13 mouse cellular contexts compared by ENCODE assay signal in genomic region chr9:114525891-114526290, GRCm38 (mm10). TPM values are rescaled to one million over a fixed set of nuclear protein-coding genes. Genes with fewer than 3 reads are reported as not detected.
A peak's percentile ranks its signal among the peaks of the same experiment; 100 is the strongest.
DNase-seq lines count a peak whose midpoint lies in the region; ATAC-seq lines count a peak whose summit lies in the region.
"Had no signal": no experiment of that assay in that cellular context is flagged by ENCODE, and none has a peak within 500 bp of the region (broad histone marks: within the 10 kb centered on the region; RNA-seq: fewer than 3 reads in every experiment).

No protein-coding gene starts in this region.

- intact Hi-C loops in heart, postnatal 36 days (cut with DNase I): no loop called here

- ATAC-seq in heart, embryonic 11.5 days (replicated peaks; ENCODE audit: insufficient number of reproducible peaks, low FRiP score, low TSS enrichment): no peak
- ATAC-seq in lung, embryonic 16.5 days (ENCODE audit: low read depth): no peak; the same call in 1 of the 2 replicates
- ATAC-seq in embryonic facial prominence, embryonic 14.5 days (ENCODE audit: low read depth): no peak
- ATAC-seq in limb, embryonic 12.5 days (ENCODE audit: insufficient number of reproducible peaks, insufficient read depth, low FRiP score, low TSS enrichment, low read depth): no peak; the same call in 1 of the 2 replicates
- no peak for ATAC-seq in megakaryocyte progenitor cell, adult 5-6 weeks (replicated peaks; ENCODE audit: poor library complexity)
- ATAC-seq in CD4-positive, CD25-positive, alpha-beta regulatory T cell, adult 4 months: no peak

- WGBS in heart, embryonic 11.5 days (ENCODE audit: insufficient replicate concordance): 17% methylated on average over 7 of the region's 8 CpGs
- WGBS in lung, embryonic 16.5 days: 13% methylated on average over 8 of the region's 8 CpGs
- 1% methylated on average over 8 of the region's 8 CpGs for whole genome bisulfite sequencing in embryonic facial prominence, embryonic 14.5 days
- WGBS in limb, embryonic 12.5 days: 6% methylated on average over 8 of the region's 8 CpGs

- peaks cover 30% of the 10 kb centered on the region for H3K4me1 ChIP-seq in heart, embryonic 11.5 days (ENCODE audit: control insufficient read depth, insufficient read depth, low read length)
- H3K4me1 ChIP-seq in lung, embryonic 16.5 days (replicated peaks; ENCODE audit: control insufficient read depth, insufficient read depth, low read length): peaks cover 32% of the 10 kb centered on the region
- H3K4me1 ChIP-seq in embryonic facial prominence, embryonic 14.5 days (ENCODE audit: control insufficient read depth, insufficient read depth, low read length): peaks cover 14% of the 10 kb centered on the region
- peaks cover 38% of the 10 kb centered on the region for H3K4me1 ChIP-seq in limb, embryonic 12.5 days (replicated peaks)

- no peak for DNase-seq in heart, postnatal 36 days
- DNase-seq in lung, postnatal 4 days: no peak
- DNase-seq in embryonic facial prominence, embryonic 14.5 days (ENCODE audit: low spot score): no peak
- DNase-seq: B cell, adult 2 months had no signal

- H3K36me3 ChIP-seq in heart, embryonic 11.5 days (ENCODE audit: control insufficient read depth, insufficient read depth, low read length): no peaks in the 10 kb centered on the region
- H3K36me3 ChIP-seq in lung, embryonic 16.5 days (ENCODE audit: control insufficient read depth, insufficient read depth, low read length): no peaks in the 10 kb centered on the region
- H3K36me3 ChIP-seq in embryonic facial prominence, embryonic 14.5 days (ENCODE audit: control insufficient read depth, insufficient read depth, low read length): no peaks in the 10 kb centered on the region
- peaks cover 6% of the 10 kb centered on the region; the same call in 1 of the 2 replicates for H3K36me3 ChIP-seq in limb, embryonic 12.5 days
- H3K36me3 ChIP-seq: heart, embryonic 15.5 days had no signal

- H3K9ac ChIP-seq in heart, embryonic 11.5 days (ENCODE audit: low read depth, low read length): peak overlapping the region; percentile 34
- H3K9ac ChIP-seq in lung, embryonic 16.5 days (ENCODE audit: low read length): peak overlapping the region; percentile 40; the same call in 1 of the 2 replicates
- no peak overlapping the region for H3K9ac ChIP-seq in embryonic facial prominence, embryonic 14.5 days (ENCODE audit: low read depth, low read length)
- H3K9ac ChIP-seq in limb, embryonic 12.5 days (replicated peaks): peak overlapping the region; percentile 37; the same call in 1 of the 2 replicates

- H3K4me3 ChIP-seq in heart, embryonic 11.5 days (ENCODE audit: low read depth, low read length): no peak overlapping the region
- H3K4me3 ChIP-seq in lung, embryonic 16.5 days (ENCODE audit: low read length): no peak overlapping the region
- H3K4me3 ChIP-seq in embryonic facial prominence, embryonic 14.5 days (ENCODE audit: low read depth, low read length): no peak overlapping the region
- no peak overlapping the region for H3K4me3 ChIP-seq in limb, embryonic 12.5 days (replicated peaks)

- no peaks in the 10 kb centered on the region for H3K9me3 ChIP-seq in heart, embryonic 11.5 days (replicated peaks; ENCODE audit: control insufficient read depth, low read length)
- H3K9me3 ChIP-seq in lung, embryonic 16.5 days (ENCODE audit: control insufficient read depth, low read length): no peaks in the 10 kb centered on the region
- no peaks in the 10 kb centered on the region for H3K9me3 ChIP-seq in embryonic facial prominence, embryonic 14.5 days (ENCODE audit: control insufficient read depth, low read length)
- no peaks in the 10 kb centered on the region for H3K9me3 ChIP-seq in limb, embryonic 12.5 days
- H3K9me3 ChIP-seq: heart, embryonic 15.5 days had no signal

- peak overlapping the region; percentile 75 for H3K27ac ChIP-seq in heart, embryonic 11.5 days (ENCODE audit: low read depth, low read length)
- H3K27ac ChIP-seq in lung, embryonic 16.5 days (ENCODE audit: low read length): peak overlapping the region; percentile 81
- H3K27ac ChIP-seq in embryonic facial prominence, embryonic 14.5 days (replicated peaks; ENCODE audit: low read depth, low read length): no peak overlapping the region
- H3K27ac ChIP-seq in limb, embryonic 12.5 days: peak overlapping the region; percentile 31; the same call in 1 of the 2 replicates
- H3K27ac ChIP-seq: heart, embryonic 15.5 days had no signal

- peak overlapping the region; percentile 56 for H3K4me2 ChIP-seq in heart, embryonic 11.5 days
- H3K4me2 ChIP-seq in lung, embryonic 16.5 days (ENCODE audit: low read depth, low read length): peak overlapping the region; percentile 18
- peak overlapping the region; percentile 36; the same call in 1 of the 2 replicates for H3K4me2 ChIP-seq in embryonic facial prominence, embryonic 14.5 days (ENCODE audit: low read depth, low read length)
- peak overlapping the region; percentile 51 for H3K4me2 ChIP-seq in limb, embryonic 12.5 days

- no peaks in the 10 kb centered on the region for H3K27me3 ChIP-seq in heart, embryonic 11.5 days (ENCODE audit: control insufficient read depth, insufficient read depth, low read length)
- no peaks in the 10 kb centered on the region for H3K27me3 ChIP-seq in lung, embryonic 16.5 days (ENCODE audit: control insufficient read depth, insufficient read depth, low read depth, low read length)
- H3K27me3 ChIP-seq in embryonic facial prominence, embryonic 14.5 days (replicated peaks; ENCODE audit: control insufficient read depth, insufficient read depth, low read length): no peaks in the 10 kb centered on the region
- H3K27me3 ChIP-seq in limb, embryonic 12.5 days: no peaks in the 10 kb centered on the region
- H3K27me3 ChIP-seq: heart, embryonic 15.5 days had no signal

RNA-seq across cellular contexts. Expression of gene C130032M10Rik, which starts 10.4 kb away (rescaled TPM):
- polyA plus RNA-seq in heart, embryonic 11.5 days (2014; fragmentation: Nextera tagmentation; extraction: Ambion mirVana): 0.54 and 0.90 TPM in 2 replicates
- total RNA-seq in heart, postnatal 36 days (2021): not detected
- polyA plus RNA-seq in lung, embryonic 16.5 days (2015; fragmentation: Nextera tagmentation; extraction: Ambion mirVana): 0.21 and 0.72 TPM in 2 replicates
- polyA plus RNA-seq in embryonic facial prominence, embryonic 14.5 days (2014; fragmentation: Nextera tagmentation; extraction: Ambion mirVana): 1.3 and 1.4 TPM in 2 replicates
- polyA plus RNA-seq in limb, embryonic 12.5 days (2016; fragmentation: Nextera tagmentation; extraction: Ambion mirVana): 0.41 and 0.70 TPM in 2 replicates
- not detected in 2 replicates for total RNA-seq in megakaryocyte progenitor cell, adult 5-6 weeks (2015)
- total RNA-seq in megakaryocyte progenitor cell, adult 5-6 weeks (2017): not detected in 2 replicates
- polyA plus RNA-seq in CD4-positive, CD25-positive, alpha-beta regulatory T cell, adult 4 months (2017; shearing (Covaris generic)): not detected
- total RNA-seq: left cerebral cortex, postnatal 36 days had no signal
- polyA plus RNA-seq: cortical plate, adult 2 months; large intestine, adult 2 months had no signal

RNA-seq across cellular contexts. Expression of gene Ccr4, which starts 21.2 kb away (rescaled TPM):
- polyA plus RNA-seq in heart, embryonic 11.5 days (2014; fragmentation: Nextera tagmentation; extraction: Ambion mirVana): not detected in 2 replicates
- total RNA-seq in heart, postnatal 36 days (2021): not detected
- polyA plus RNA-seq in lung, embryonic 16.5 days (2015; fragmentation: Nextera tagmentation; extraction: Ambion mirVana): 0.11 and 0.25 TPM in 2 replicates
- 0.75 and 1.1 TPM in 2 replicates for polyA plus RNA-seq in embryonic facial prominence, embryonic 14.5 days (2014; fragmentation: Nextera tagmentation; extraction: Ambion mirVana)
- not detected in 2 replicates for polyA plus RNA-seq in limb, embryonic 12.5 days (2016; fragmentation: Nextera tagmentation; extraction: Ambion mirVana)
- total RNA-seq in megakaryocyte progenitor cell, adult 5-6 weeks (2015): not detected in 2 replicates
- not detected in 2 replicates for total RNA-seq in megakaryocyte progenitor cell, adult 5-6 weeks (2017)
- polyA plus RNA-seq in CD4-positive, CD25-positive, alpha-beta regulatory T cell, adult 4 months (2017; shearing (Covaris generic)): 10 to 100 TPM; 27.8 to 29.8 TPM
- total RNA-seq: left cerebral cortex, postnatal 36 days had no signal
- polyA plus RNA-seq: cortical plate, adult 2 months; heart, embryonic 15.5 days had no signal

RNA-seq across cellular contexts. Expression of gene Trim71, which starts 38.3 kb away (rescaled TPM):
- polyA plus RNA-seq in heart, embryonic 11.5 days (2014; fragmentation: Nextera tagmentation; extraction: Ambion mirVana): 1.00 and 1.1 TPM in 2 replicates
- total RNA-seq in heart, postnatal 36 days (2021): not detected
- 0.79 and 0.87 TPM in 2 replicates for polyA plus RNA-seq in lung, embryonic 16.5 days (2015; fragmentation: Nextera tagmentation; extraction: Ambion mirVana)
- polyA plus RNA-seq in embryonic facial prominence, embryonic 14.5 days (2014; fragmentation: Nextera tagmentation; extraction: Ambion mirVana): 0.06 and 0.13 TPM in 2 replicates
- 1.6 and 2.3 TPM in 2 replicates for polyA plus RNA-seq in limb, embryonic 12.5 days (2016; fragmentation: Nextera tagmentation; extraction: Ambion mirVana)
- 0.02 TPM in 1 of 2 replicates, not detected in the other for total RNA-seq in megakaryocyte progenitor cell, adult 5-6 weeks (2015)
- not detected in 2 replicates for total RNA-seq in megakaryocyte progenitor cell, adult 5-6 weeks (2017)
- polyA plus RNA-seq in CD4-positive, CD25-positive, alpha-beta regulatory T cell, adult 4 months (2017; shearing (Covaris generic)): not detected
- polyA plus RNA-seq: large intestine, adult 2 months had no signal

Comparison
In these comparisons a context has a peak if more than half of its experiments do, and no peak if none do; other contexts are left out.
1. RNA of gene Ccr4, which starts 21.2 kb away (polyA plus RNA-seq): 27.8 to 29.8 TPM in CD4-positive, CD25-positive, alpha-beta regulatory T cell, adult 4 months; 0.75 to 1.1 TPM in embryonic facial prominence, embryonic 14.5 days, 0.11 to 0.25 TPM in lung, embryonic 16.5 days, not detected in limb, embryonic 12.5 days and not detected in heart, embryonic 11.5 days; every median in the first group is over 10 times any median in the second.
2. Peak in every context shown above with its lines, with median percentiles within 50 percentile points of each other: H3K4me2 ChIP-seq.